Mouse (Mus musculus) Muller cell, postnatal 12 days (primary cell): ENCODE measurements around the gene Sipa1.

ENCODE experiments used
- DNase-seq: peaks from one replicate; pipeline ENCODE4 v3.0.0-alpha.2; 2015; ENCODE audit errors: inconsistent ontology term

Sipa1 gene

GRCm38 (mm10) chr19:5646731-5647330 is 16.7 kb downstream of the Sipa1 start:
- no peak for DNase-seq

GRCm38 (mm10) chr19:5645280-5645679 is 18.2 kb downstream of the Sipa1 start:
- no peak for DNase-seq

GRCm38 (mm10) chr19:5641641-5642040 is 21.9 kb downstream of the Sipa1 start:
- no peak for DNase-seq

GRCm38 (mm10) chr19:5641021-5641420 is 22.5 kb downstream of the Sipa1 start:
- no peak for DNase-seq

- no peak for DNase-seq
These were observed 23.2 kb downstream of the Sipa1 start for GRCm38 (mm10) chr19:5640339-5640738.

- DNase-seq = no peak
These were observed 25.0 kb downstream of the Sipa1 start for GRCm38 (mm10) chr19:5638416-5639005.

GRCm38 (mm10) chr19:5637069-5638047 is 26.1 kb downstream of the Sipa1 start, which contains the start of gene Rela:
Rela (plus strand) TSS chr19:5637483.
- peak; percentile 99 for DNase-seq

GRCm38 (mm10) chr19:5636571-5637041 is 26.9 kb downstream of the Sipa1 start:
- no peak for DNase-seq

GRCm38 (mm10) chr19:5636036-5636570 is 27.4 kb downstream of the Sipa1 start:
- DNase-seq = no peak

GRCm38 (mm10) chr19:5632120-5632519 is 31.4 kb downstream of the Sipa1 start:
- no peak for DNase-seq

GRCm38 (mm10) chr19:5629907-5630306 is 33.6 kb downstream of the Sipa1 start:
- DNase-seq = no peak

- DNase-seq = no peak
These were observed 38.2 kb downstream of the Sipa1 start for GRCm38 (mm10) chr19:5625311-5625710.

- DNase-seq = no peak
These were observed 41.6 kb downstream of the Sipa1 start for GRCm38 (mm10) chr19:5621884-5622283.

- no peak for DNase-seq
These were observed 43.5 kb downstream of the Sipa1 start for GRCm38 (mm10) chr19:5620007-5620406.

- peak; percentile 35 for DNase-seq
These were observed 48.6 kb downstream of the Sipa1 start for GRCm38 (mm10) chr19:5614953-5615352.

GRCm38 (mm10) chr19:5612762-5613411 is 50.6 kb downstream of the Sipa1 start:
- DNase-seq = no peak

- DNase-seq = no peak
These were observed 51.5 kb downstream of the Sipa1 start for GRCm38 (mm10) chr19:5611973-5612372.

- peak; percentile 97 for DNase-seq
These were observed 53.7 kb downstream of the Sipa1 start, which contains the start of gene Kat5 for GRCm38 (mm10) chr19:5609547-5610404. Kat5 (minus strand) TSS chr19:5610237.

GRCm38 (mm10) chr19:5609171-5609546 is 54.3 kb downstream of the Sipa1 start:
- DNase-seq = no peak

GRCm38 (mm10) chr19:5608707-5609106 is 54.8 kb downstream of the Sipa1 start:
- no peak for DNase-seq
